Mouse (Mus musculus) forebrain, embryonic 12.5 days (tissue): ENCODE data around the gene Rpa1. TPM values are rescaled to one million over a fixed set of nuclear protein-coding genes. Genes with fewer than 3 reads are reported as not detected.
"Not testable (repeated sequence)": the region's sequence is repeated elsewhere in the genome, so short reads cannot be mapped to it uniquely, and the experiment has no call there.

ENCODE experiments used
- ATAC-seq: fragments of 200-750 bp; cut with Nextera tagmentation; 2 replicates; pipeline ENCODE4 v1.8.0; 2017; ENCODE audit warnings: moderate TSS enrichment; ENCODE audit not compliant: low FRiP score
- H3K27ac ChIP-seq: fragments of 300-500 bp; sonication (generic); 2 replicates; pipeline ENCODE4 v1.5.1; 2016; ENCODE audit warnings: mild to moderate bottlenecking
- H3K27me3 ChIP-seq: fragments of 300-500 bp; sonication (generic); 2 replicates; pipeline ENCODE4 v1.6.1; 2016; ENCODE audit warnings: mild to moderate bottlenecking
- H3K36me3 ChIP-seq: fragments of 300-500 bp; sonication (generic); replicated peaks from 2 replicates; pipeline ENCODE4 v1.6.1; 2016; ENCODE audit warnings: mild to moderate bottlenecking
- H3K4me1 ChIP-seq: fragments of 300-500 bp; sonication (generic); 2 replicates; pipeline ENCODE4 v1.6.1; 2016
- H3K4me2 ChIP-seq: fragments of 300-500 bp; sonication (generic); 2 replicates; pipeline ENCODE4 v1.6.1; 2016; ENCODE audit warnings: mild to moderate bottlenecking, moderate library complexity
- H3K4me3 ChIP-seq: fragments of 300-500 bp; sonication (generic); replicated peaks from 2 replicates; pipeline ENCODE4 v1.5.1; 2016; ENCODE audit warnings: mild to moderate bottlenecking
- H3K9ac ChIP-seq: fragments of 300-500 bp; sonication (generic); 2 replicates; pipeline ENCODE4 v1.6.1; 2016; ENCODE audit warnings: mild to moderate bottlenecking
- H3K9me3 ChIP-seq: fragments of 300-500 bp; sonication (generic); 2 replicates; pipeline ENCODE4 v1.6.1; 2016
- WGBS: fragments of 180-500 bp; shearing (Covaris S2); methylation state at CpG from one replicate; pipeline ENCODE4 v1.1.7; 2016; 5-methylcytosine and 5-hydroxymethylcytosine counted together
- polyA plus RNA-seq: library from polyadenylated mRNA; unstranded; fragments of >200 nt; fragmentation: Nextera tagmentation; extraction: Ambion mirVana; gene quantifications from 2 replicates; pipeline ENCODE4 v1.2.1, GENCODE M21; 2016

The Rpa1 gene
- polyA plus RNA-seq = 140 and 160 TPM in 2 replicates

DNA sequence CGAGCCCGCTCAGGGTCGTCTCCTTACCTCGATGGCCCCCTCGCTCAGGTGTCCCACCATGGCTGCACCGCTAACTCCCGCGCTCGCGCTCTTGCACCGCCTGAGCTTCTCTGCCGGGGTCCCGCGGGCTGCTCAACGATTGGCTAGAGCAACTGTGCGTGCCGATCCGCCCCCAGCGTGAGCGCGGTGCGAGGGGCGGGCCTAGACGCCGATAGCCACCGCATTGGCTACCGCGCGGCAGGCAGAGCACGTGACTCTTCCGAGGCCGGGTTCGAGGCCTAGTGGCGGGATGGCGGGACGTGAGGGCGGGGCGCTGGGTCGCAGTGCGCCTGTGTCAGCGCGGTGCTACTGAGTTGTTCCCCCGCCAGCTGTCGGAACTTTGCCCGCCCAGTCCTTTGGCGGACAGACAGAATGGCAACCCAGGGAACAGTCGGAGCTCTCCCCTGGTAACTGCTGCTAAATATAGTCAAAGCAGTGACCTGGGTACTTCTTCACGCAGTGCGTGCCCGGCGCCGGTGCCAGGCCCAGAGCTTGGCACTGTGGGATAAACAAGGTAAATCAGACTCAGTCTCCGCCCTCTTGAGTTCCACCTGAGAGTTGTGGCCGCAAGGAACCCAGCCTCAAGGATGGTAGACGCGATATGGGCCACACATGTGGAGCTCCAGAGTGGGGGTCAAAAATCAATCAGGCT lies at the start of gene Rpa1, which contains the start of gene Smyd4:
Gene Rpa1 (minus strand): TSS at position 126 of the 691 bp plus-strand sequence.
Gene Smyd4 (plus strand): TSS at position 235 of the 691 bp plus-strand sequence.
- Histone ChIP-seq H3K27ac (peak within 1 kb of the TSS; percentile 54), H3K4me2 (peak within 1 kb of the TSS; percentile 84), H3K9me3 (no peaks in the 10 kb centered on the region), H3K9ac (peak within 1 kb of the TSS; percentile 73), H3K36me3 (no peaks in the 10 kb centered on the region), H3K4me1 (peaks cover 20% of the 10 kb centered on the region), H3K27me3 (no peaks in the 10 kb centered on the region), H3K4me3 (peak within 1 kb of the TSS; percentile 79)
- peak; percentile 100 for ATAC-seq
- under 1% methylated on average over 56 of the region's 56 CpGs for WGBS

DNA sequence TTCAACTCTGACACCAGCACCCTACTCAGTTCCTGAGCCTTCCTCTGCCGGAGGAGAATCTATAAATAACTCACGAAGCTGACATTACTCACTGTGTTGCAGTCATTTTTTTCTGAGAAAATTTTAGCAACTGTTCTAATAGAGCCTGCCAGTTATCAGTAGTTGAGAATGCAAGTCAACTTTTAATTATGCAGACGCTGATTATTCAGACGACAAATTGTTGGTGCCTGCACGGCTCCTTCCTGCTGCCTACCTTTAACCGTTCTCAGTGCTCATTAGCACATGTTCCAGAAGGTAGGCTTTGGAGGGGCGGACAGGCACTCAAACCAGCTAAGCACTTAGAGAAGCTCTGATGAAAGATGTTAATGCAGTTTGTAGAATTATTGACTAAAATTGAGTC lies 49.3 kb upstream of the Rpa1 start:
- Histone ChIP-seq H3K9me3 (no peaks in the 10 kb centered on the region), H3K27ac (no peak overlapping the region), H3K36me3 (no peaks in the 10 kb centered on the region; the same call in 1 of the 2 replicates), H3K27me3 (no peaks in the 10 kb centered on the region), H3K4me2 (no peak overlapping the region), H3K4me1 (no peaks in the 10 kb centered on the region), H3K9ac (no peak overlapping the region), H3K4me3 (no peak overlapping the region)
- WGBS = 79% methylated on average over 7 of the region's 7 CpGs
- no peak for ATAC-seq

DNA sequence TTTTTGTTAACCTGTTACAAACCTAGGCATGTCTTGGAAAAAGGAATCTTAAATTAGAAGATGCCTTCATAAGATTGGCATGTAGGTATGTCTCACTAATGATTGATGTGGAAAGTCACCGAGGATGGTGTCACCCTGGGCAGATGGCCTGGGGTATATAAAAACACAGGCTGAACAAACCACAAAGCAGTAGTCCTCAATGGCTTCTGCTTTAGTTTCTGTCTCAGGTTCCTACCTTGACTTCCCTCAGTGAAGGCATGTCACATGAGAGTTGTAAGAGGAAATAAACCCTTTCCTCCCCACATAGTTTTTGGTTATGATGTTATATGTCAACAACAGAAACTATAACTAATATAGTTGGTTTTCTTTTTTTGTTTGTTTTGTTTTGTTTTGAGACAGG lies 47.5 kb upstream of the Rpa1 start:
- ATAC-seq = no peak
- Histone ChIP-seq H3K4me3 (no peak overlapping the region), H3K27ac (no peak overlapping the region), H3K36me3 (peaks cover 1% of the 10 kb centered on the region; the same call in 1 of the 2 replicates), H3K27me3 (no peaks in the 10 kb centered on the region), H3K9me3 (no peaks in the 10 kb centered on the region), H3K9ac (no peak overlapping the region), H3K4me1 (no peaks in the 10 kb centered on the region), H3K4me2 (no peak overlapping the region)
- 88% methylated on average over 1 of the region's 1 CpGs for WGBS

DNA sequence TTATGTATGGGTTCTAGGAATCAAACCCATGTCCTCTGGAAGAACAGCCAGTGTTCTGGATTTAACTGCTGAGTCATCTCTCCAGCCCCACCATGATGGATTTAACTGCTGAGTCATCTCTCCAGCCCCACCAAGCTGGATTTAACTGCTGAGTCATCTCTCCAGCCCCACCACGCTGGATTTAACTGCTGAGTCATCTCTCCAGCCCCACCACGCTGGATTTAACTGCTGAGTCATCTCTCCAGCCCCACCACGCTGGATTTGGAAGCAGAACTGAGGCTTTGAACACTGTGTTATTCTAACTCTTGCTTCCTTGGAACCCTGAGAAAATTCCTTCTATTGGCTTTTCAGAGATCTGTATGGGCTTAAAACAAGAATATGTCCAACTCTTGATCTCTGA lies 35.4 kb upstream of the Rpa1 start:
- not testable (repeated sequence) for H3K4me3 ChIP-seq, H3K4me2 ChIP-seq, ATAC-seq, H3K9me3 ChIP-seq, H3K4me1 ChIP-seq, H3K27ac ChIP-seq, H3K36me3 ChIP-seq, H3K9ac ChIP-seq, H3K27me3 ChIP-seq
- WGBS = 67% methylated on average over 3 of the region's 3 CpGs

DNA sequence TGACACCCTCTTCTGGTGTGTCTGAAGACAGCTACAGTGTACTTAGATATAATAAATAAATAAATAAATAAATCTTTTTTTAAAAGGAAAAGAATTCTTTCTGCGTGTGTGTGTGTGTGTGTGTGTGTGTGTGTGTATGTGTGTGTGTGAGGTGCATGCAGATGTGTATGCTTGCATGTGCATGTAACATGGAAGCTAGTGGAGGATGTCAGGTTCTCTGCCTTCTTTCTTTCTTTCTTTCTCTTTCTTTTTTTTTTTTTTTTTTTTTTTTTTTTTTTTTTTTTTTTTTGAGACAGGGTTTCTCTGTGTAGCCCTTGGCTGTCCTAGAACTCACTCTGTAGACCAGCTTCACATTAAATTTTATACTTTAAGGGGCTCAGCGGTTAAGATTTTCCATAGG lies 30.7 kb upstream of the Rpa1 start:
- H3K27ac ChIP-seq, H3K4me2 ChIP-seq, ATAC-seq, H3K9me3 ChIP-seq, H3K27me3 ChIP-seq, H3K4me1 ChIP-seq, H3K4me3 ChIP-seq, H3K9ac ChIP-seq, H3K36me3 ChIP-seq: not testable (repeated sequence)
- WGBS = 98% methylated on average over 2 of the region's 2 CpGs

DNA sequence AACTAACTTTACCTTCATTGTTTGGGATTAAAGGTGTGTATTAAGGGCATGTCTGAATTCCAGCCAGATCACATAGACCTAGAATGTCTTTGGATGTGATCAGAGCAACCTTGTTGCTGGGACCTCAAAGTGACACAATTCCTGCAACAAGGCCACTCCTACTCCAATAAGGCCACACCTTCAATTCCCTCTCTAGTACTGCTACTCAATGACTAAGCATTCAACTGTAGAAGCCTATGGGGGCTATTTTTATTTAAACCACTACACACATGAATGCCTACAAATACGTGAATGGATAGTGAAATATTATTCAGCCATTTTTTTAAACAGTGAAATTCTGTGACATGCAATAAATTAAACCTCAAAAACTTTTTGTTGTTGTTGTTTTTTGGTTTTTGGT lies 29.0 kb upstream of the Rpa1 start:
- Histone ChIP-seq H3K4me3 (no peak overlapping the region), H3K4me1 (no peaks in the 10 kb centered on the region), H3K9me3 (no peaks in the 10 kb centered on the region), H3K27ac (no peak overlapping the region), H3K9ac (no peak overlapping the region), H3K4me2 (no peak overlapping the region), H3K27me3 (no peaks in the 10 kb centered on the region), H3K36me3 (no peaks in the 10 kb centered on the region)
- 91% methylated on average over 1 of the region's 1 CpGs for WGBS
- no peak for ATAC-seq

DNA sequence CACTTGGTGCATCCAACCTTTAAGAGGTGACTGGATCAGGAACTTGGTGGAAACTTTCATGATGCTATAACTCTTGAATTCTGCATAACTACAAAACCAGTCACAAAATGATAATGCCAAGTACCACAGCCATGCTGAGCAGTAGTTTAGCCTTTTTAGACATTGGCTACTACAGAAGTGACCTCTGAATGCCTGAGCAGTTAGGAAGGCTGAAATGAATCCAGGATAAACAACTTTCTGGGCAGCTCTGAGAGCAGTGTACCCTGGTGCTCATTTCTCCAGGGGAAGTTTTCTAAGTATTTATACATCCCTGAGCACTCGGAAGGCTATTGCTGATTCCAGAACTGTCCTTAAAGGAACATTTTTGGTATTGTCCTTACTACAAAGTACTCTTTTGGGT lies 7.4 kb upstream of the Rpa1 start:
- Histone ChIP-seq H3K4me3 (no peak overlapping the region), H3K9me3 (no peaks in the 10 kb centered on the region), H3K27ac (no peak overlapping the region), H3K4me2 (no peak overlapping the region), H3K4me1 (no peaks in the 10 kb centered on the region), H3K27me3 (no peaks in the 10 kb centered on the region), H3K36me3 (0 out of 2 replicates have a peak, but pooled peaks cover 4% of the 10 kb centered on the region), H3K9ac (no peak overlapping the region)
- 92% methylated on average over 1 of the region's 1 CpGs for WGBS
- no peak for ATAC-seq

DNA sequence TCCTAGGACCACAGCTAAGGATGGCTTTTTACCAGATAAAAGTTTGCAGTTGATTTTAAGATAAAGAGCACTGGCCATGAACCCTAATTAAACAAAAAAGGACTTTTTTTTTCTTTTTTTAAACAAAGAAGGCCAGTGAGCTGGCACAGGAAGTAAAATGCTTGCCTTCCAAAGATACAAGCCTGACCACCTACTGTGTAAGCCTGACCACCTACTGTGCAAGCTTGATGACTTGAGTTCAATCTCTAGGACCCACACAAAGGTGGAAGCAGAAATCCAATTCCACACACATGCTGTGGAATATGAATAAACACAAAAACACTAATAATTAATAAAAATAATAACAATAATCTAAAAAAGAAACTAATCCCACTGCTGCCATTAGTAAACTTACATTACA lies 3.1 kb upstream of the Rpa1 start:
- no peaks in the 10 kb centered on the region for H3K9me3 ChIP-seq
- H3K4me2 ChIP-seq = no peak overlapping the region
- no peak for ATAC-seq
- 0 out of 2 replicates have a peak, but pooled peaks cover under 1% of the 10 kb centered on the region for H3K36me3 ChIP-seq
- H3K4me3 ChIP-seq = no peak overlapping the region
- no peak overlapping the region for H3K27ac ChIP-seq
- H3K9ac ChIP-seq = no peak overlapping the region
- H3K4me1 ChIP-seq = peaks cover 19% of the 10 kb centered on the region
- H3K27me3 ChIP-seq = no peaks in the 10 kb centered on the region

DNA sequence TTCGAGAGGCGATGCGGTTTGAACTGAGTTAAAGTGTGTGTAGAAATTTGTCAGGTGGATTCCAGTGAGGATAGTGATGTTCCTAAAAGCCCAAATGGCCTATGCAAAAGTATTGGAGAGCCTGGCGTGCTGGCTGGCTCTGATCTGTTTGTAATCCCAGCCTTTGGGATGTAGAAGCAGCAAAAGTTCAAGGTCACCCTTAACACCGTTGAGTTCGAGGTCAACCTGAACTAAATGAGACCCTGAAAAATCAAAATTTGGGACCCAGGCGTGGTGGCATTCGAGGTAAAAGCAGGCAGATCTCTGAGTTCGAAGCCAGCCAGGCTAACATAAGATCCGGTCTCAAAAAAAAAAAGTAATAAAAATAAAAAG lies 752 bp upstream of the Rpa1 start:
- no peaks in the 10 kb centered on the region for H3K9me3 ChIP-seq
- no peaks in the 10 kb centered on the region for H3K27me3 ChIP-seq
- H3K4me2 ChIP-seq = peak overlapping the region; percentile 84
- ATAC-seq = 0 out of 2 replicates have a peak, but pooled peaks have one; percentile 5
- peaks cover 20% of the 10 kb centered on the region for H3K4me1 ChIP-seq
- peak overlapping the region; percentile 73 for H3K9ac ChIP-seq
- whole genome bisulfite sequencing = 51% methylated on average over 10 of the region's 10 CpGs
- H3K36me3 ChIP-seq = no peaks in the 10 kb centered on the region
- peak overlapping the region; percentile 79 for H3K4me3 ChIP-seq
- peak overlapping the region; percentile 54; the same call in 1 of the 2 replicates for H3K27ac ChIP-seq

DNA sequence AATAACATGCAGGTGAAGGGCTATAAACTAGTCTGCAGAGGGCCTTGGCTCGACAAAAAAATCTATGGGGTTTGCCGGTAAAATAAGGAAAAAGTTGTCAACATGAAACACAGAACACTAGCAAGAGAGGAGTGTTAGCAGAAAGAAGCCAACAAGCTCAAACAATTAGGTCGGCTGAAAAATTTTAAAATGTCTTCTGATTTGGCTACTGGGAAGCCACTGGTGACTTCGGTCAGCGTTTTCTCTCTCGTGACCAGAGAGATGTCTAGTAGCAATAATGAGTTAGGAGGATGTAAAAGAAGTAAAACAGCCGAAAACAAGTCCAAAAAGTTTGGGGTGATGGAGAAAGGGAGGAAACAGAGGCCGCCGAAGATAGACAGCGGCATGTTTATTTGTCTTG lies 528 bp downstream of the Rpa1 start:
- Histone ChIP-seq H3K27me3 (no peaks in the 10 kb centered on the region), H3K4me1 (peaks cover 20% of the 10 kb centered on the region), H3K27ac (no peak overlapping the region), H3K4me2 (peak overlapping the region; percentile 84), H3K4me3 (peak overlapping the region; percentile 79), H3K36me3 (no peaks in the 10 kb centered on the region), H3K9me3 (no peaks in the 10 kb centered on the region), H3K9ac (peak overlapping the region; percentile 73)
- WGBS = 2% methylated on average over 10 of the region's 10 CpGs
- no peak for ATAC-seq

DNA sequence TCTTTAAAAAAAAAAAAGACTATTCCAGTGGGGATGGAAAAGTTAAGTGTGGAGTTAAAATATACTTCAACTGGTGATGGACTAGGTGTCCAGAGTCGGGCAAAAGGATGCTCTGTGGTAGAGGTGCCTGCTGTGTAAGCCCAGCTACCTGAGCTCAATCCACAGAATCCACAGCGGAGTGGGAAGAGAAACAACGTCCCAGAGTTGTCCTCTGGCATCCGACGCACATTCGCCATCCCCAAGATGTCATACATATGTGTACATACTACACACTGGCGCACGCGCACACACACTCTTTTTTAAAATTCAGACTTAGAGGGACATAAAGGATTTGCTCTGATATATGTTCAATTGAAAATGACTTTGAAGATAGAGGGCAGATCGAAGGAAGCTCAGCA lies 937 bp downstream of the Rpa1 start:
- WGBS = 51% methylated on average over 10 of the region's 10 CpGs
- no peaks in the 10 kb centered on the region for H3K36me3 ChIP-seq
- ATAC-seq = no peak
- no peaks in the 10 kb centered on the region for H3K27me3 ChIP-seq
- peaks cover 20% of the 10 kb centered on the region for H3K4me1 ChIP-seq
- no peaks in the 10 kb centered on the region for H3K9me3 ChIP-seq
- peak overlapping the region; percentile 73 for H3K9ac ChIP-seq
- peak overlapping the region; percentile 79 for H3K4me3 ChIP-seq
- H3K4me2 ChIP-seq = peak overlapping the region; percentile 84
- no peak overlapping the region for H3K27ac ChIP-seq

DNA sequence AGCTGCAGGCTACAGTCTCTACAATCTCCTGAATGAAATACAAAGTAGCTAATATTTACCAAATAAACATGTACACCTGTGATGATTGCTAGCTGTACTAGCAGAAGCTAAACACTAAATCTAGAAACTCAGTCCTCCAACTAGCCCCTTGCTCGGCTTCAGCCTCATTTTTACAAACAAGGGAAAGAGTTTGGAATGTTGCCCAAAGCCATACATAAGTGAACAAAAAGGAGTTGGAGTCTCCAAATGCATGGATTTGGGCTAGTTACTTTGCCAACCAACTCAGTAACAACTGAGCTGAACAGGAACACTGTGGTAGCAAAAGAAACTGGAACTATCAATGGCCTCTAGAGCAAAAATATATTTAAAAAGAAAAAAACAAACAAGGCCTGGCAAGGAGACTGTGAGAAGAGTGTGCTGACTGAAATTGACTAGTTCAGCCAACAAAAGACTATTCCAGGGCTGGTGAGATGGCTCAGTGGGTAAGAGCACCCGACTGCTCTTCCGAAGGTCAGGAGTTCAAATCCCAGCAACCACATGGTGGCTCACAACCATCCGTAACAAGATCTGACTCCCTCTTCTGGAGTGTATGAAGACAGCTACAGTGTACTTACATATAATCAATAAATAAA lies 1.5 kb downstream of the Rpa1 start:
- H3K27ac ChIP-seq = no peak overlapping the region
- H3K36me3 ChIP-seq = no peaks in the 10 kb centered on the region
- no peak for ATAC-seq
- no peaks in the 10 kb centered on the region for H3K9me3 ChIP-seq
- H3K9ac ChIP-seq = no peak overlapping the region; the same call in 1 of the 2 replicates
- 60% methylated on average over 4 of the region's 4 CpGs for WGBS
- peak overlapping the region; percentile 84 for H3K4me2 ChIP-seq
- H3K27me3 ChIP-seq = no peaks in the 10 kb centered on the region
- H3K4me1 ChIP-seq = peaks cover 20% of the 10 kb centered on the region
- H3K4me3 ChIP-seq = peak overlapping the region; percentile 20

DNA sequence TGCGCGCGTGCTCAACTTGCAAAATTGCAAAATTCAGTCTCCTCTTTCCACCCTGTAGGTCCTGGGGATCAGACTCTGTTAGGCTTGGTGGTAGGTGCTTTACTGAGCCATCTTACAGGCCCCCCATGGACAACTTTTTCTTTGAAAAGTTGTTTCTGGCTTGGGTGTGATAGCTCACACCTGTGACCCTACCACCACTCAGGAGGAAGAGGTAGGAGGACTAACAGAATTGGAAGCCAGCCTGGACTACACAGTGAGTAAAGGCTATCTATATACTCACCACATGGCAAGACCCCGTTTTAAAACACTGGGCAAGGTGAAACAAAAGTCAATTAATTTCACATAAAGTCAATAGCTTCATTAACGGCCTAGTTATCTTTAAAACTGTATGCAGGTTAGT lies 3.4 kb downstream of the Rpa1 start:
- H3K36me3 ChIP-seq = peaks cover 16% of the 10 kb centered on the region
- H3K27ac ChIP-seq = no peak overlapping the region
- H3K9me3 ChIP-seq = no peaks in the 10 kb centered on the region
- no peak overlapping the region for H3K9ac ChIP-seq
- ATAC-seq = no peak
- H3K4me3 ChIP-seq = no peak overlapping the region
- no peak overlapping the region for H3K4me2 ChIP-seq
- 96% methylated on average over 5 of the region's 5 CpGs for WGBS
- no peaks in the 10 kb centered on the region for H3K27me3 ChIP-seq
- H3K4me1 ChIP-seq = peaks cover 20% of the 10 kb centered on the region
